Mouse (Mus musculus) thymus, adult 2 months (tissue): ENCODE results near the gene Lrig3. TPM values are rescaled to one million over a fixed set of nuclear protein-coding genes. Genes with fewer than 3 reads are reported as not detected.

Source experiments
- DNase-seq: peaks from one replicate; pipeline ENCODE4 v3.0.0; 2021
- H3K27ac ChIP-seq: fragments of 200-500 bp; 2 replicates; pipeline ENCODE4 v1.5.1; 2012; ENCODE audit warnings: low read length, control low read depth; ENCODE audit not compliant: control insufficient read depth, insufficient read depth
- H3K27me3 ChIP-seq: fragments of 200-500 bp; 2 replicates; pipeline ENCODE4 v1.6.1; 2012; ENCODE audit warnings: mild to moderate bottlenecking, low read length, moderate library complexity, mixed read lengths; ENCODE audit not compliant: control insufficient read depth, insufficient read depth
- H3K36me3 ChIP-seq: fragments of 200-500 bp; 2 replicates; pipeline ENCODE4 v1.6.1; 2012; ENCODE audit warnings: mild to moderate bottlenecking, low read length, moderate library complexity; ENCODE audit not compliant: control insufficient read depth, insufficient read depth
- H3K4me1 ChIP-seq: fragments of 200-500 bp; replicated peaks from 2 replicates; pipeline ENCODE4 v1.6.1; 2012; ENCODE audit warnings: low read length; ENCODE audit not compliant: control insufficient read depth, insufficient read depth
- H3K4me3 ChIP-seq: fragments of 200-500 bp; 2 replicates; pipeline ENCODE4 v1.5.1; 2012; ENCODE audit warnings: mild to moderate bottlenecking, low read length, control low read depth, moderate library complexity; ENCODE audit not compliant: control insufficient read depth, insufficient read depth
- CTCF ChIP-seq: fragments of 200-500 bp; IDR thresholded peaks from 2 replicates; pipeline ENCODE4 v1.5.1; 2012; ENCODE audit warnings: mild to moderate bottlenecking, control low read depth, low read length, moderate library complexity, borderline replicate concordance; ENCODE audit not compliant: control insufficient read depth, poor library complexity, insufficient read depth; ENCODE audit errors: extremely low read depth
- POLR2A ChIP-seq: fragments of 200-500 bp; IDR thresholded peaks from 2 replicates; pipeline ENCODE4 v1.6.1; 2012; ENCODE audit warnings: mild to moderate bottlenecking, low read length, control low read depth, moderate library complexity; ENCODE audit not compliant: control insufficient read depth, poor library complexity, insufficient read depth; ENCODE audit errors: extremely low read depth
- WGBS: fragments of 180-500 bp; shearing (Covaris S2); methylation state at CpG from one replicate; pipeline ENCODE4 v1.1.7; 2018; 5-methylcytosine and 5-hydroxymethylcytosine counted together
- polyA plus RNA-seq: library from polyadenylated mRNA; depleted of rRNA; stranded (reverse); fragments of >200 nt; gene quantifications from 2 replicates; pipeline ENCODE4 v1.2.3, GENCODE M21; 2012

The Lrig3 gene
- polyA plus RNA-seq, 1 experiment: 2.2 TPM

- no peak for TF ChIP-seq CTCF
- no peak for TF ChIP-seq POLR2A
- Histone ChIP-seq H3K36me3 (no peaks in the 10 kb centered on the region), H3K4me3 (no peak overlapping the region), H3K27me3 (peaks cover 6% of the 10 kb centered on the region; the same call in 1 of the 2 replicates), H3K4me1 (peaks cover 2% of the 10 kb centered on the region; the same call in 1 of the 2 replicates), H3K27ac (no peak overlapping the region)
- no peak for DNase-seq
- 94% methylated on average over 4 of the region's 4 CpGs for whole genome bisulfite sequencing
Measured at GRCm38 (mm10) chr10:125970500-125970899, 4.5 kb downstream of the Lrig3 start.

DNA sequence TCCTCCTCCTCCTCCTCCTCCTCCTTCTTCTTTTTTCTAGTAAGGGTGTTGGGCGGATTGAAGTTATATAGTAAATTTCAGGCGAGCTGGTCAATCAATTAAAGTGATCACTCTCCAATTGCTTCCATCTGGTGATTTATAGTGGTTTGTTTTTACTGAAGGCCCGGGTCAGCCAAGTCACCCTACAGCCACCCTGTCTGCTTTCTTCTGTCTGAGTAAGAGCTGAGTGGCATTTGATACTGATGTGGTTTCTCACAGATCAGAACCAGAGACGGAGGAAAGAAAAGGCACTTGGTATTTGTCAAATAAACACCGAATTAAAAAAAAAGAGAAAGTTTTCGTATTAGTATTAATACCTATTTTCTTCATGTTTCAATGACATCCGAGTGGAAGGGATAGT, 7.8 kb downstream of the Lrig3 start:
- H3K27me3 ChIP-seq: no peaks in the 10 kb centered on the region
- WGBS: 84% methylated on average over 7 of the region's 7 CpGs

GRCm38 (mm10) chr10:125981938-125982337, 16.0 kb downstream of the Lrig3 start:
- Histone ChIP-seq H3K27ac (no peak overlapping the region), H3K36me3 (no peaks in the 10 kb centered on the region), H3K4me1 (no peaks in the 10 kb centered on the region), H3K27me3 (no peaks in the 10 kb centered on the region), H3K4me3 (no peak overlapping the region)
- DNase-seq: no peak
- TF ChIP-seq CTCF (no peak), POLR2A (no peak)
- WGBS: 99% methylated on average over 5 of the region's 5 CpGs

More for the DNA sequence above, 7.8 kb downstream of the Lrig3 start:
- no peak overlapping the region for H3K27ac ChIP-seq
- H3K36me3 ChIP-seq: no peaks in the 10 kb centered on the region
- no peak for TF ChIP-seq POLR2A
- TF ChIP-seq CTCF: no peak
- DNase-seq: no peak
- no peak overlapping the region for H3K4me3 ChIP-seq
- no peaks in the 10 kb centered on the region for H3K4me1 ChIP-seq

GRCm38 (mm10) chr10:125984473-125985035, 18.6 kb downstream of the Lrig3 start:
- WGBS: 90% methylated on average over 9 of the region's 9 CpGs
- Histone ChIP-seq H3K4me1 (no peaks in the 10 kb centered on the region), H3K36me3 (no peaks in the 10 kb centered on the region), H3K27ac (no peak overlapping the region), H3K27me3 (no peaks in the 10 kb centered on the region), H3K4me3 (no peak overlapping the region)
- no peak for TF ChIP-seq CTCF
- no peak for TF ChIP-seq POLR2A
- DNase-seq: no peak

DNA sequence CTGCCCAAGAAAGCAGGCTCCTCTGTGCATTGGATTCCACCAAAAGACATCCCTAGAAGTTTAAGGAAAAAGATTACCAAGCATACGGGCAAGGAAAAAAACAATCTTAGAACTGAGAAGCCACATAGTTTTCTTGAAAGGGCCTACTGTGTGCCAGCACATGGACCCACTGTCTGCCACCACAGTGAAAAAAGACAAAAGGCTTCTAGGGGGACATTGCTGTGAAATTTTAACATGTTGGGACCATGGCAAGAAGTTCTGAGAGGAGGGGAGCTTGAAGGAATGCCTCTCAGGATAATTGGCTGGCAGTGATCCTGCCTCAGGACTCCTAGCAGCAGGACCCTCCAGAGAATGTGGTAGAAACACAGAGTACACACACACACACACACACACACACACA, 19.8 kb downstream of the Lrig3 start:
- no peaks in the 10 kb centered on the region for H3K4me1 ChIP-seq
- H3K27me3 ChIP-seq: no peaks in the 10 kb centered on the region
- no peak overlapping the region for H3K27ac ChIP-seq
- 100% methylated on average over 1 of the region's 1 CpGs for WGBS
- no peak overlapping the region for H3K4me3 ChIP-seq
- no peak for DNase-seq
- no peaks in the 10 kb centered on the region for H3K36me3 ChIP-seq
- TF ChIP-seq POLR2A (no peak), CTCF (no peak)

- Histone ChIP-seq H3K4me3 (no peak overlapping the region), H3K27ac (no peak overlapping the region), H3K36me3 (no peaks in the 10 kb centered on the region), H3K27me3 (no peaks in the 10 kb centered on the region), H3K4me1 (no peaks in the 10 kb centered on the region)
- DNase-seq: no peak
- no peak for TF ChIP-seq POLR2A
- no peak for TF ChIP-seq CTCF
- 96% methylated on average over 9 of the region's 9 CpGs for WGBS
Measured at GRCm38 (mm10) chr10:125986443-125986842, 20.5 kb downstream of the Lrig3 start.

DNA sequence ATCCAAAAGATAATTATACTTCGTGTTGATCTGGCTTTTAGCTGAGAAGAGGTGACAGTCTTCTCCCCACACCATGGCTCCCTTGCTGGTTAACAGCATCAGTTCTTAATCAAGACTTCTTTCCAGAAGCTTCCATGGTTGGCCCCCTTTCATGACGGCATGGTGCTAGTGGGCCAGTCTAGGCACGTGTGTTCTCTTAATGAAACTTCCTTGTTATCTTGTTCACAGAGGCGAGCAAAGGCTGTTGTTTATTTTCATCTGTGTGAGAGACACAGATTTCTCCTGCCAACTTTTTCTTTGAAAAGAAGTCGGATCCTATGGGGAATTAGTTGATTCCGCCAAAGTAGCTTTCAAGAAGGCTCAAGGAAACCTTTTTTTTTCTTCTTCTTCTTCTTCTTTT, 21.3 kb downstream of the Lrig3 start:
- no peak overlapping the region for H3K27ac ChIP-seq
- H3K36me3 ChIP-seq: no peaks in the 10 kb centered on the region
- TF ChIP-seq CTCF (no peak), POLR2A (no peak)
- H3K4me3 ChIP-seq: no peak overlapping the region
- no peaks in the 10 kb centered on the region for H3K4me1 ChIP-seq
- H3K27me3 ChIP-seq: no peaks in the 10 kb centered on the region
- 88% methylated on average over 6 of the region's 6 CpGs for WGBS
- DNase-seq: no peak
